Mouse (Mus musculus): ENCODE data around the gene 1700028K03Rik.

Gene 1700028K03Rik

GRCm38 (mm10) chr5:107545927-107546326 is 11.4 kb downstream of the 1700028K03Rik start:
- DNase-seq (ENCODE audit: low spot score): no peak

- DNase-seq (ENCODE audit: low spot score): no peak
Measured at GRCm38 (mm10) chr5:107547955-107548354, 13.4 kb downstream of the 1700028K03Rik start.

GRCm38 (mm10) chr5:107548444-107548843 is 13.9 kb downstream of the 1700028K03Rik start:
- DNase-seq (ENCODE audit: low spot score): no peak

- DNase-seq (ENCODE audit: low spot score): no peak
Measured at GRCm38 (mm10) chr5:107554336-107554735, 19.8 kb downstream of the 1700028K03Rik start.

- no peak for DNase-seq (ENCODE audit: low spot score)
Measured at GRCm38 (mm10) chr5:107556969-107557368, 22.5 kb downstream of the 1700028K03Rik start.

GRCm38 (mm10) chr5:107569148-107569547 is 34.6 kb downstream of the 1700028K03Rik start:
- DNase-seq (ENCODE audit: low spot score): no peak

- peak; percentile 88 for DNase-seq (ENCODE audit: low spot score)
Measured at GRCm38 (mm10) chr5:107597301-107598077, 63.0 kb downstream of the 1700028K03Rik start, which contains the start of the genes Rpap2 and Glmn. TSS of gene Rpap2 (plus strand) at chr5:107597373. TSS of gene Glmn (minus strand) at chr5:107597888.

- DNase-seq (ENCODE audit: low spot score): no peak
Measured at GRCm38 (mm10) chr5:107598380-107598779, 63.9 kb downstream of the 1700028K03Rik start.

Measured in ovary, postnatal 36 days (tissue).